30 mouse cellular contexts compared by ENCODE assay signal in the genomic region with DNA sequence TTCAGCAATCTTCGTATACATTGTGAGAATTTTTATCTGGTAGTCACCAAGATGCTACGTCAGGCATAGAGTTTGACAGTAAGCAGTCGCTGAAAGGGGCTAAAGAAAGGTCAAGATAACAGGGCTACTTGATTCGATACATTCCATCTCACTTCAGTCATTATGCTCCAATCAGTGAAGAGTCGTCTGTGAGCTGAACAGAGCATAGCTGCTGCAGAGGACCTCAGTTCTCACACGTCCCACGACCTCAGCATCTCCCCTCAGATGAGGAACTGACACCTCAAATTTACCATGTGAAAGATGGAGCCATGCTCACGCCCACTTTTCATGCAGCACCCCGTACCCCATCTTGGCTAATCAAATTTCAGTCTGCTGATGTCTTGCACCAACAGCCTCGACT. TPM values are rescaled to one million over a fixed set of nuclear protein-coding genes. Genes with fewer than 3 reads are reported as not detected.
DNase-seq lines count a peak whose midpoint lies in the region; ATAC-seq lines count a peak whose summit lies in the region.
"Had no signal": no experiment of that assay in that cellular context is flagged by ENCODE, and none has a peak within 500 bp of the region (broad histone marks: within the 10 kb centered on the region; RNA-seq: fewer than 3 reads in every experiment).

No protein-coding gene starts in this region.

- no peak for DNase-seq in heart, adult 18-20 months
- DNase-seq in liver, embryonic 11.5 days (ENCODE audit: low spot score): no peak
- no peak for DNase-seq in liver
- DNase-seq in naive thymus-derived CD4-positive, alpha-beta T cell, adult 2 months (ENCODE audit: low read depth): peak; percentile 9
- no peak for DNase-seq in cerebellum, postnatal 4 days (ENCODE audit: low spot score in 2 of 2)
- DNase-seq: adrenal gland, adult 2 months; adrenal gland, postnatal 36 days; cerebellum, adult 2 months; cerebellum, postnatal 25 days; gastrocnemius, postnatal 14 days; kidney, adult 8-10 months; kidney, postnatal 4 days; left cerebral cortex, postnatal 4 days; right cerebral cortex, postnatal 4 days; thymus, postnatal 4 days had no signal

- peak; percentile 71 for ATAC-seq in heart, embryonic 14.5 days (ENCODE audit: insufficient number of reproducible peaks, insufficient read depth, low FRiP score, low read depth)
- ATAC-seq in liver, embryonic 11.5 days (replicated peaks; ENCODE audit: low FRiP score): 0 out of 2 replicates have a peak, but pooled peaks have one; percentile 15
- ATAC-seq in megakaryocyte, adult 5-6 weeks (ENCODE audit: poor library complexity, severe bottlenecking): peak; percentile 16; the same call in 1 of the 2 replicates
- ATAC-seq: activated CD4-positive, CD25-positive, alpha-beta regulatory T cell, adult 4 months; forebrain, embryonic 13.5 days; hindbrain, embryonic 16.5 days; intestine, embryonic 16.5 days; lung, postnatal 0 days; midbrain, embryonic 15.5 days had no signal

- no peaks in the 10 kb centered on the region for H3K27me3 ChIP-seq in heart, embryonic 14.5 days (ENCODE audit: control insufficient read depth, insufficient read depth, low read length)
- no peaks in the 10 kb centered on the region; the same call in 1 of the 2 replicates for H3K27me3 ChIP-seq in liver, embryonic 11.5 days (replicated peaks; ENCODE audit: control insufficient read depth, insufficient read depth, low read length)
- H3K27me3 ChIP-seq: CH12.LX; liver, embryonic 15.5 days; midbrain, embryonic 15.5 days; neural tube, embryonic 13.5 days had no signal

- H3K9ac ChIP-seq in heart, embryonic 14.5 days (ENCODE audit: low read length): no peak overlapping the region
- H3K9ac ChIP-seq in liver, embryonic 11.5 days (ENCODE audit: low read depth, low read length): no peak overlapping the region
- H3K9ac ChIP-seq: forebrain, embryonic 13.5 days; liver, embryonic 15.5 days; midbrain, embryonic 15.5 days; neural tube, embryonic 13.5 days had no signal

- no peak overlapping the region for H3K4me3 ChIP-seq in heart, embryonic 14.5 days (ENCODE audit: control insufficient read depth in 1 of 2, insufficient read depth in 1 of 2, low read depth in 1 of 2, low read length in 2 of 2)
- H3K4me3 ChIP-seq in liver, embryonic 11.5 days (ENCODE audit: low read depth, low read length): no peak overlapping the region
- H3K4me3 ChIP-seq: forebrain, embryonic 13.5 days; liver, embryonic 15.5 days; midbrain, embryonic 10.5 days; midbrain, embryonic 15.5 days; neural tube, embryonic 13.5 days had no signal

- H3K27ac ChIP-seq in heart, embryonic 14.5 days (replicated peaks in 1 of 2; ENCODE audit: control insufficient read depth in 1 of 2, insufficient read depth in 1 of 2, low read depth in 2 of 2, low read length in 2 of 2): peak overlapping the region; percentile 82 to 89
- no peak overlapping the region for H3K27ac ChIP-seq in liver, embryonic 11.5 days (ENCODE audit: low read depth, low read length)
- H3K27ac ChIP-seq: forebrain, embryonic 13.5 days; kidney, postnatal 0 days; liver, embryonic 15.5 days; midbrain, embryonic 10.5 days; midbrain, embryonic 15.5 days; neural tube, embryonic 13.5 days had no signal

- H3K4me1 ChIP-seq in heart, embryonic 14.5 days (ENCODE audit: control insufficient read depth in 2 of 2, insufficient read depth in 2 of 2, low read length in 2 of 2): peaks cover 45 to 59% of the 10 kb centered on the region in 2 experiments
- peaks cover 5% of the 10 kb centered on the region; the same call in 1 of the 2 replicates for H3K4me1 ChIP-seq in liver, embryonic 11.5 days (replicated peaks; ENCODE audit: control insufficient read depth, insufficient read depth, low read length)

- no peaks in the 10 kb centered on the region for H3K36me3 ChIP-seq in heart, embryonic 14.5 days (ENCODE audit: control insufficient read depth, insufficient read depth, low read length)
- H3K36me3 ChIP-seq in liver, embryonic 11.5 days (ENCODE audit: control insufficient read depth, insufficient read depth, low read length): no peaks in the 10 kb centered on the region
- H3K36me3 ChIP-seq: liver, embryonic 15.5 days; midbrain, embryonic 10.5 days; midbrain, embryonic 15.5 days; neural tube, embryonic 13.5 days had no signal

- no peaks in the 10 kb centered on the region for H3K9me3 ChIP-seq in heart, embryonic 14.5 days (ENCODE audit: control insufficient read depth, low read length)
- H3K9me3 ChIP-seq in liver, embryonic 11.5 days (ENCODE audit: control insufficient read depth, low read length): no peaks in the 10 kb centered on the region
- H3K9me3 ChIP-seq: forebrain, embryonic 13.5 days; liver, embryonic 15.5 days; midbrain, embryonic 10.5 days; midbrain, embryonic 15.5 days; neural tube, embryonic 13.5 days had no signal

- peak overlapping the region; percentile 45 for H3K4me2 ChIP-seq in heart, embryonic 14.5 days (ENCODE audit: low read length)
- no peak overlapping the region for H3K4me2 ChIP-seq in liver, embryonic 11.5 days
- H3K4me2 ChIP-seq: forebrain, embryonic 13.5 days; liver, embryonic 15.5 days; midbrain, embryonic 15.5 days; neural tube, embryonic 13.5 days had no signal

- 10% methylated on average over 10 of the region's 10 CpGs for WGBS in heart, embryonic 14.5 days
- WGBS in liver, embryonic 11.5 days: 43% methylated on average over 10 of the region's 10 CpGs

RNA-seq across cellular contexts. Expression of gene Lta4h, which starts 5.8 kb away (rescaled TPM):
- polyA plus RNA-seq in heart, embryonic 14.5 days (2014; fragmentation: Nextera tagmentation; extraction: Ambion mirVana): 306 and 315 TPM in 2 replicates
- 10 to 100 TPM; 32.3 to 35.4 TPM for total RNA-seq in heart, adult 18-20 months (2021)
- polyA plus RNA-seq in liver, embryonic 11.5 days (2014; fragmentation: Nextera tagmentation; extraction: Ambion mirVana): 163 and 185 TPM in 2 replicates
- 297 and 307 TPM in 2 replicates for total RNA-seq in megakaryocyte, adult 5-6 weeks (2015)
- total RNA-seq in megakaryocyte, adult 5-6 weeks (2017): 232 and 285 TPM in 2 replicates

RNA-seq across cellular contexts. Expression of gene Hal, which starts 41.2 kb away (rescaled TPM):
- not detected in 2 replicates for polyA plus RNA-seq in heart, embryonic 14.5 days (2014; fragmentation: Nextera tagmentation; extraction: Ambion mirVana)
- under 1 TPM in 1 of 2 experiments, not detected in 1; 0.54 TPM for total RNA-seq in heart, adult 18-20 months (2021)
- polyA plus RNA-seq in liver, embryonic 11.5 days (2014; fragmentation: Nextera tagmentation; extraction: Ambion mirVana): 1.1 and 1.3 TPM in 2 replicates
- 14.1 and 14.2 TPM in 2 replicates for total RNA-seq in megakaryocyte, adult 5-6 weeks (2015)
- total RNA-seq in megakaryocyte, adult 5-6 weeks (2017): 6.9 and 10.2 TPM in 2 replicates
- total RNA-seq: layer of hippocampus, postnatal 25 days had no signal
- polyA plus RNA-seq: embryonic facial prominence, embryonic 11.5 days; forebrain, embryonic 13.5 days; kidney, postnatal 0 days; lung, postnatal 0 days; neural tube, embryonic 13.5 days had no signal

Comparison
In these comparisons a context has a peak if more than half of its experiments do, and no peak if none do; other contexts are left out.
1. ATAC-seq: peak in every context shown above with its lines; median percentile 71 in heart, embryonic 14.5 days; 16 in megakaryocyte, adult 5-6 weeks; 15 in liver, embryonic 11.5 days.
2. RNA of gene Lta4h, which starts 5.8 kb away (total RNA-seq): 232 to 307 TPM in megakaryocyte, adult 5-6 weeks; 32.3 to 35.4 TPM in heart, adult 18-20 months; every median in the first group is over 4 times any median in the second.
3. RNA of gene Hal, which starts 41.2 kb away (total RNA-seq): 6.9 to 14.2 TPM in megakaryocyte, adult 5-6 weeks; 0.54 TPM in heart, adult 18-20 months; every median in the first group is over 4 times any median in the second.